Mouse (Mus musculus) adrenal gland (tissue): Measurements from ENCODE around the gene Epb42.
"Not testable (repeated sequence)": the region's sequence is repeated elsewhere in the genome, so short reads cannot be mapped to it uniquely, and the experiment has no call there.

Source experiments
- intact Hi-C: fragments of 180-260 bp; cut with DNase I; formaldehyde crosslinking; loops from one replicate; pipeline ENCODE4 v1.15.1; 2025

The Epb42 gene

GRCm38 (mm10) chr2:121007925-121008663 lies 28.8 kb downstream of the Epb42 start, which contains the start of gene Ccndbp1:
Ccndbp1 (plus strand) TSS chr2:121008403.
- intact Hi-C loops: no loop called here

GRCm38 (mm10) chr2:121006986-121007385 lies 29.9 kb downstream of the Epb42 start:
- intact Hi-C loops: no loop called here

GRCm38 (mm10) chr2:121004018-121004811 lies 32.7 kb downstream of the Epb42 start:
- intact Hi-C loops: no loop called here

- intact Hi-C loops: no loop called here
These were observed 33.3 kb downstream of the Epb42 start for GRCm38 (mm10) chr2:121003586-121003985.

GRCm38 (mm10) chr2:120998863-120999262 lies 38.0 kb downstream of the Epb42 start:
- intact Hi-C loops: no loop called here

GRCm38 (mm10) chr2:120996607-120997006 lies 40.3 kb downstream of the Epb42 start:
- intact Hi-C loops: not testable (repeated sequence)

GRCm38 (mm10) chr2:120991196-120991595 lies 45.7 kb downstream of the Epb42 start:
- intact Hi-C loops: no loop called here

- intact Hi-C loops: no loop called here
These were observed 51.6 kb downstream of the Epb42 start for GRCm38 (mm10) chr2:120985241-120985640.

- intact Hi-C loops: no loop called here
These were observed 53.3 kb downstream of the Epb42 start for GRCm38 (mm10) chr2:120983611-120984010.

GRCm38 (mm10) chr2:120980861-120981260 lies 56.0 kb downstream of the Epb42 start:
- intact Hi-C loops: no loop called here

GRCm38 (mm10) chr2:120979819-120980218 lies 57.1 kb downstream of the Epb42 start:
- intact Hi-C loops: no loop called here

- intact Hi-C loops: no loop called here
These were observed 58.2 kb downstream of the Epb42 start for GRCm38 (mm10) chr2:120978693-120979037.

- intact Hi-C loops: no loop called here
These were observed 58.8 kb downstream of the Epb42 start for GRCm38 (mm10) chr2:120977926-120978692.

GRCm38 (mm10) chr2:120976990-120977925 lies 59.6 kb downstream of the Epb42 start, which contains the start of gene Tmem62:
Tmem62 (plus strand) TSS chr2:120977017.
- intact Hi-C loops: no loop called here

- intact Hi-C loops: no loop called here
These were observed 60.6 kb downstream of the Epb42 start for GRCm38 (mm10) chr2:120976308-120976707.

- intact Hi-C loops: no loop called here
These were observed 63.9 kb downstream of the Epb42 start for GRCm38 (mm10) chr2:120972964-120973363.

- intact Hi-C loops: not testable (repeated sequence)
These were observed 64.6 kb downstream of the Epb42 start for GRCm38 (mm10) chr2:120972257-120972656.

- intact Hi-C loops: no loop called here
These were observed 65.1 kb downstream of the Epb42 start for GRCm38 (mm10) chr2:120971766-120972165.

- intact Hi-C loops: no loop called here
These were observed 66.3 kb downstream of the Epb42 start, which contains the start of gene Ubr1 for GRCm38 (mm10) chr2:120970559-120971080. Ubr1 (minus strand) TSS chr2:120970715.

- intact Hi-C loops: no loop called here
These were observed 66.8 kb downstream of the Epb42 start for GRCm38 (mm10) chr2:120970045-120970539.
